18 mouse cellular contexts compared by ENCODE assay signal in the genomic region with DNA sequence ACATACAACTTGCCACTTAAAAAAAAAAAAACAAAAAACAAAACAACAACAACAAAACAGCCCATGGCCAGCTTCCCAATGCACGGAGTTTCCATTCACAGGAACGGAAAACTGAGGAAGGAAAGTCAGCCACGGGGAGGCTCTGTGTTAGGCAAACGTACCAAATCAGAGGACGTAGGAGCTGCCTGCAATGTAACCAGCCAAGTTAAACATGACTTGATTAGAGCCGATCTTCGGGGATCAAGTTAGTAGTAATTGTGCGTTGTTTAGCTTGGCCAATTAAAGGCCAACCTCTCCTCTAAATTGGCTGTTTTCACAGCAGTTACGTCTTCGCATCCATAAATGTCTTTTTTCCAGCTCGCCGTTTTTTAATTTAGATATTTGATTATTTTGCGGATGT.
"Had no signal": no experiment of that assay in that cellular context is flagged by ENCODE, and none has a peak within 500 bp of the region (broad histone marks: within the 10 kb centered on the region; RNA-seq: fewer than 3 reads in every experiment).

No protein-coding gene starts in this region.

- H3K36me3 ChIP-seq: midbrain, embryonic 10.5 days; neural tube, embryonic 13.5 days; neural tube, embryonic 15.5 days had no signal

- H3K4me3 ChIP-seq: midbrain, embryonic 10.5 days; myocyte; neural tube, embryonic 13.5 days; neural tube, embryonic 15.5 days had no signal

- ATAC-seq: midbrain, embryonic 16.5 days had no signal

- H3K4me1 ChIP-seq: neural tube, embryonic 13.5 days had no signal

- DNase-seq: lung, adult 18-20 months; lung, embryonic 14.5 days; lung, postnatal 10 days; lung, postnatal 4 days; midbrain, embryonic 14.5 days; retina, postnatal 1 day; right cerebral cortex, adult 18-20 months; right cerebral cortex, postnatal 25 days; right cerebral cortex, postnatal 4 days; spleen, adult 18-20 months; thymus, adult 18-20 months; thymus, postnatal 14 days; thymus, postnatal 4 days had no signal

- H3K27me3 ChIP-seq: neural tube, embryonic 13.5 days; neural tube, embryonic 15.5 days had no signal

- H3K9ac ChIP-seq: lung, embryonic 14.5 days; neural tube, embryonic 13.5 days; neural tube, embryonic 15.5 days had no signal

- H3K27ac ChIP-seq: midbrain, embryonic 10.5 days; neural tube, embryonic 13.5 days; neural tube, embryonic 15.5 days had no signal

- H3K4me2 ChIP-seq: lung, embryonic 14.5 days; neural tube, embryonic 13.5 days; neural tube, embryonic 15.5 days had no signal

- H3K9me3 ChIP-seq: midbrain, embryonic 10.5 days; neural tube, embryonic 13.5 days; neural tube, embryonic 15.5 days had no signal
